Mouse (Mus musculus): ENCODE data around the gene Eif3g.
A peak's percentile ranks its signal among the peaks of the same experiment; 100 is the strongest.

Gene Eif3g

GRCm38 (mm10) chr9:20862225-20862624, 36.2 kb downstream of the Eif3g start:
- no peak for DNase-seq (ENCODE audit: low read depth in 1 of 2, low spot score in 2 of 2)

GRCm38 (mm10) chr9:20861821-20862220, 36.6 kb downstream of the Eif3g start:
- DNase-seq (ENCODE audit: low read depth in 1 of 2, low spot score in 2 of 2) = no peak

- no peak for DNase-seq (ENCODE audit: low read depth in 1 of 2, low spot score in 2 of 2)
Measured at GRCm38 (mm10) chr9:20859926-20860325, 38.5 kb downstream of the Eif3g start.

- peak in 1 of 2 experiments; percentile 26 for DNase-seq (ENCODE audit: low read depth in 1 of 2, low spot score in 2 of 2)
Measured at GRCm38 (mm10) chr9:20857131-20857530, 41.3 kb downstream of the Eif3g start.

- DNase-seq (ENCODE audit: low read depth in 1 of 2, low spot score in 2 of 2) = no peak
Measured at GRCm38 (mm10) chr9:20850179-20850578, 48.2 kb downstream of the Eif3g start.
